Mouse (Mus musculus): ENCODE measurements around the gene Fam181a. TPM values are rescaled to one million over a fixed set of nuclear protein-coding genes. Genes with fewer than 3 reads are reported as not detected.

Fam181a gene
- polyA plus RNA-seq, 1 experiment from 2014 or later: 0.13 TPM

- no peak for TF ChIP-seq CTCF (IDR thresholded peaks at IDR 0.05; ENCODE audit: low read depth)
- Histone ChIP-seq H3K27ac (ENCODE audit: low read depth) (no peak overlapping the region), H3K9ac (no peak overlapping the region), H3K4me2 (no peak overlapping the region), H3K27me3 (ENCODE audit: insufficient read depth, low read length) (no peaks in the 10 kb centered on the region), H3K9me3 (ENCODE audit: low read depth, low read length) (no peaks in the 10 kb centered on the region), H3K4me3 (ENCODE audit: low read depth, low read length) (no peak overlapping the region), H3K4me1 (ENCODE audit: insufficient read depth) (no peaks in the 10 kb centered on the region), H3K36me3 (ENCODE audit: insufficient read depth) (no peaks in the 10 kb centered on the region)
- ATAC-seq (ENCODE audit: insufficient read depth) (no peak), DNase-seq (no peak)
- 66% methylated on average over 3 of the region's 3 CpGs for whole genome bisulfite sequencing
Observed at GRCm38 (mm10) chr12:103362336-103362735, 51.6 kb downstream of the Fam181a start.

Other genes with a start within 250 kb of the Fam181a start
- gene Prima1, start 68.8 kb upstream of the Fam181a start, polyA plus RNA-seq (2014; fragmentation: Nextera tagmentation; extraction: Ambion mirVana): 0.28 TPM in 1 of 2 replicates, not detected in the other
- 4.5 and 7.8 TPM in 2 replicates for gene Asb2, start 45.0 kb downstream of the Fam181a start, polyA plus RNA-seq (2014; fragmentation: Nextera tagmentation; extraction: Ambion mirVana)
- gene Otub2, start 77.7 kb downstream of the Fam181a start, polyA plus RNA-seq (2014; fragmentation: Nextera tagmentation; extraction: Ambion mirVana): 8.3 and 8.5 TPM in 2 replicates
- gene 9330161L09Rik, start 96.8 kb downstream of the Fam181a start, polyA plus RNA-seq (2014; fragmentation: Nextera tagmentation; extraction: Ambion mirVana): 0.51 and 0.62 TPM in 2 replicates
- gene Ddx24, start 114.9 kb downstream of the Fam181a start, polyA plus RNA-seq (2014; fragmentation: Nextera tagmentation; extraction: Ambion mirVana): 78.6 and 89.0 TPM in 2 replicates
- 30.9 and 35.1 TPM in 2 replicates for gene Ifi27, start 123.2 kb downstream of the Fam181a start, polyA plus RNA-seq (2014; fragmentation: Nextera tagmentation; extraction: Ambion mirVana)
- gene Ifi27l2a, start 132.7 kb downstream of the Fam181a start, polyA plus RNA-seq (2014; fragmentation: Nextera tagmentation; extraction: Ambion mirVana): 10.4 and 11.3 TPM in 2 replicates
- gene Ifi27l2b, start 146.2 kb downstream of the Fam181a start, polyA plus RNA-seq (2014; fragmentation: Nextera tagmentation; extraction: Ambion mirVana): not detected in 2 replicates
- 1.6 TPM in 2 replicates for gene Ppp4r4, start 221.3 kb downstream of the Fam181a start, polyA plus RNA-seq (2014; fragmentation: Nextera tagmentation; extraction: Ambion mirVana)